Mouse (Mus musculus): ENCODE measurements at regions not wholly inside any gene's neighbourhood (a gene's known extent, or its start where the extent isn't known, plus 50 kb on each side); places are given as distances from the start of the nearest gene placed in this dataset.

GRCm38 (mm10) chr11:64220888-64221287, 141.6 kb upstream of the Cox10 start:
- peak; percentile 2 for DNase-seq

DNA sequence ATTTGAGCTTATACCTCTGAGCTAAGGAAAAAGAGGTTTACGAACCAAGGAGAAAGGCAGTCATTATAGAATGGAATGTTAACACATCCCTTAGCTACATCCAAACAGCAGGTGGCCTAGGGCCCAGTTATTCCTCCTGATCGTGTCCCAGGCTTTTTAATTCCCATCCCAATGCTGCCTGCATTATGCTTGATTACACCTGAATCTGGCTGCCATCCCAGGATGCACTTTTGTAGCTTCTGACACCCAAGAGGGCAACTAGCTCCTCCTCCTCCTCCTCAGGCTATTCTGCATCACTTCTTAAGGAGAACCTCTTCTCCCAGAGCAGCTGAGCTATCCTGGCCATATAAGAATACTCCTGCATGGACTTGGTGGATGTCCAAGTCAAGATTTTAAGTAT, 137.9 kb upstream of the Cox10 start:
- no peak for DNase-seq

- no peak for DNase-seq
Observed at GRCm38 (mm10) chr11:64210916-64211315, 131.6 kb upstream of the Cox10 start.

DNA sequence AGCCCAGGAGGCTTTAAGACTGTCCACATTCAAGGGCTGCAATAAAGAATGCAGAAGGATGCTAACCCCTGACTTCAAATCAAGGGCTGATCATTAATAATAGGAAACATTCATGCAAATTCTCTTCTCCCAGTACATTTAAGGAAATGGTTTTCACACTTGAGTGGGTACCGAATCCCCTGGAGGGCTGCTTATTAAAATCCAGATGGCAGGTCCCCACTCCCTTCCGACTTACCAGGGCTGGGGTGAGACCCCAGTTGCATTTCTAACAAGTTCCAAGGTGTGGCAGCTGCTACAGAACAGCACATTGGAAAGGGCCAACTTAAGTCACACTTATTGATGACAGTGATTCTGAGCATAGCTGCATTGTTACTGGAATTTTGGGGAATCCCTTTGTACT, 129.0 kb upstream of the Cox10 start:
- DNase-seq, result no peak

- DNase-seq, result no peak
Observed at GRCm38 (mm10) chr11:64207358-64207864, 128.1 kb upstream of the Cox10 start.

- DNase-seq, result no peak
Observed at GRCm38 (mm10) chr11:64206155-64206554, 126.9 kb upstream of the Cox10 start.

DNA sequence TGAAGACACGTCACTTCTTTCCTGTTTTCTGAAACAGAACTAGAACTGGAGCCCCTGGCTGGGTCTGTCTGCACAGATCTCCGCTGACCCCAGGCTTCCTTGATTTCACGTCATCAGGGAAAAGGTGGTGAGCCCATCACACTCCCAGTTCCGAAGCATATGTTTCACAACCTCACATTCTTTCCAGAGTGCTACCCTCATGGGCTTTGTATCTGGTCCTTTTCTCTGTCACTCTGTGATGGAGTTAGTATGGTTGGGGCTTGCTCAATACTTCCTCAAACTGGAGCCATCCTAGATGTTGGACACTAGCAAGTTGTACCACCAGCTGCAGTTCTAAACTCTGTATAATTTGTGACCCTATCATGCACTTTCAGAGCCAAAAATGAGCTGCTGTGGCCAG, 125.8 kb upstream of the Cox10 start:
- no peak for DNase-seq

DNA sequence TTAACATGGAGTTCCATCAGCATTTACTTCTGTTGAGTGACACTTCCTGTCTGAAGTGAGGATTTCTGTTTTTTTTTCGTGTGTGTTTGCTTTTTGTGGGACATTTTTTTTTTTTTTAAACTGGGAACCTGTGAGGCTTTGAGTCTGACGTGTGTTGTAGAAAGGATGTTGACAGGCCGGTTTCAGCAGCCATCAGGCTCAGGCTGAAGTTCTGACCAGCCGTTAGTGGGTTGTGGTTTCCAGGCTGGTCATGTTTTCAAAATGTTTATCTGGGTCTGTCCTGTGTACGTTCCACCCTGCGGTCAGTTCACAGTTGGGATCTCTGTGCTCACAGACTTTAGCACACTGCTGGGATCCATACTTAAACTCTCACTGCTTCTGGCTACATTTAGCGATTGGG, 125.0 kb upstream of the Cox10 start:
- DNase-seq, result no peak

DNA sequence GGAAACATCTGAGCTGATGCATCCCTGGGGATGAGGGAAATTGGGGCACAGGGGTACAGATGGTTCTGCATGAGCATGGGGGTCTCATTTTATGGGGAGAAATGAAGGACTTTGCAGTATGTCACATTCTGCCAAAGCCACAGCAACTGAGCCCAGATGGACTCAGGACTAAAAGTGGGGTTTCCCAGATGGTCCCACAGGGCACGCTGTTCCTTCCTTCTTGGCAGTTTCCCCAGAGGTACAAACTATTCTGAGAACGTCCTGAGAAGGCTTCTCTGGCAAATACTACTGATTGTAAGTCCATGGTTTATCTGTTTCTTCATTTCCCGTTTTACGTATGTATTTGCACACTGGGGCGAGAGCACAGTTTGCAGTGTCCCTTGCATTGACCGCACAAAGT, 121.6 kb upstream of the Cox10 start:
- DNase-seq, result no peak

GRCm38 (mm10) chr11:64195272-64195671, 116.0 kb upstream of the Cox10 start:
- no peak for DNase-seq

DNA sequence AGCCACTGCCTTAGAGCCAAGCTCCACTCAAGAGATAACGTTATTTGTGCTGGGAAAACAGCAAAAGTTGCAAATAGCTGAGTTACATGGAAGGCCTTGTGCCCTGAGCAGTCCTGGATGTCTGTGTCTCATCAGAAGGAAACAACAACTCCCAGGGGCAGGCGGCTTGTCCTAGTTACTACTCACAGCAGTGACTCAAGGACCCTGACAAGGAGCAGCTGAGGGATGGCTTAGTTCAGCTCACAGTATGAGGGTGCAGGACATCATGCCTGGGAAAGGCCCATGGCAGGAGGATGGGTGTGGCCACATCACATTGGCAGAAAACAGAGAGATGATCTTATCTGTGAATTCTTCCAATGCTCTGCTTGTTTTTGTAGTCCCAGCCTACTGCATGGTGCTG, 109.4 kb upstream of the Cox10 start:
- no peak for DNase-seq

DNA sequence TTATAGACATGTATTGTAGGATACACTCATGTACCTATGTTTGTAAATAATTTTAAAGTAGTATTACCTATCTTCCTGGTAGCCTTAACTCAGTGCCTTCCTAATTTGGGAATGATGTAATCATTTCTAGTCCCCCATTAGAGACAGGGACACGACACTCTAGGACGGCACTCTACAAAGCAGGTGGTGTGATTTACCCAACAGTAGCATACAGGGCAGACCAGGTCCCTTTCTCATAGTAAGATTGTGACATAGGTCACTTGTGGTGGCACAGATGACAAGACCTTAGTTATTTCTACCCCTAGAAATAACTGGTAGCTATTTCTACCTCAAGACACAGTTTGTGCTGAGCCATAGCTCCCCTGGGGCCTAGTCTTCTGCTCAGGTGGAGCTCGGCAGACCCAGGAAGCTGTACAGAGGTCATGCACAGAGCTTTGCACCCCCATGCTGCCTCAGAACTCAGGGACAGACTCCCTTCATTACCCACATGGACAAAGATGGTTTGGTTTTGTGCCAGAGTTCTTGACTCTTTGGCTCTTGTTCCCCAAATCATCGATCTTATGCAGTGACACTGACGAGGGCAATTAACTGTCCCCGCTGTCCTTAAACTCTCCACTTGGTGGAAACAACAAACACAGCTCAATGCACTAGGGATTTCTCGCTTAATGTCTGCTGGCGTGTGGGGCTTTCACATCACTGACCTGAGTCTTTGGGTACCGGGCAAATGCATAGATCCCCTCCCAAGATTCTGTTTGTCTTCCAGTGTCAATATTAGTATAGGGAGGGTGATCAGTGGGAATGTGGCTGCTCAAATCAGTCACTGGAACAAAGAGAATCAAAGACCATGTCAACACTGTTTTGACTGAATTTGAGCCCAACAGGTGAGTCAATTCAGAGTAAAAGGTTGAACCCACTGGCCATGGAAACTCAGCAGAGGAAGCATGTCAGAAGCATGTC, 108.5 kb upstream of the Cox10 start:
- DNase-seq, result no peak

GRCm38 (mm10) chr11:64187007-64187406, 107.7 kb upstream of the Cox10 start:
- no peak for DNase-seq

DNA sequence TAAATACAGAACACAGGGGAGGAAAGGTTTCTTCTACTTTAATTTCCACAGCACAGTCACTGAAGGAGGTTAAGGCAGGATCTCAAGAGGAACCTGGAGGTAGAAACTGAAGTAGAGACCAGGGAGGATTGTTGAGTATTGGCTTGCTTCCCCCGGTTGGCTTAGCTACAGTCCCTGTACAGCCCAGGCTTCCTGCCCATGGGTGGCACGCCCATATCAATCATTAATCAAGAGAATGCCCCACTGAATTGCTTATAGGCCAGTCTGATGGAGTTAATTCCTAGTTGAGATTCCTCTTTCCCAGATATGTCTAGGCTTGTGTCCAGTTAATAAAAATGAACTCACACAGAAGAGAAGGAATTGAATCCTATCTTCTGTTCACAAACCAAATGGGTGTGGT, 107.3 kb upstream of the Cox10 start:
- no peak for DNase-seq

DNA sequence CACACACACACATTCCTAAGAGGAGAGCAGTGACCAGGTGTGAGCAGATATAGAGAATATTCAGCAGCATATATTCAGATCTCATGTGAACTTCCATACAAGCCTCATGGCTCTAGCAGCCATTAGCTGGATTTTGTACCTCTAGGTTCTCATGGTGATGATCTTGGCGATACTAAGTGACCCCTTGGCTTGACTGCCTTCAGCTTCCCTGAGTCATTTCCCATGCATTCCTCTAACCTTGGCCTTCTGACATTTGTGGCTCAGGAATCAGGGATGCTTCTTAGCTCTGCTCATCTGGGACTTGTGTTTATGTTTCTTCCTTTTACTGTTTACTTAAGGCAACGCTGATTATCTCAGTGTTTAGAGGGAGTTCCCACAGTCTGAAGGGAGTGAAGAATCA, 100.8 kb upstream of the Cox10 start:
- no peak for DNase-seq

GRCm38 (mm10) chr11:64173421-64174062, 94.3 kb upstream of the Cox10 start:
- DNase-seq, result no peak

DNA sequence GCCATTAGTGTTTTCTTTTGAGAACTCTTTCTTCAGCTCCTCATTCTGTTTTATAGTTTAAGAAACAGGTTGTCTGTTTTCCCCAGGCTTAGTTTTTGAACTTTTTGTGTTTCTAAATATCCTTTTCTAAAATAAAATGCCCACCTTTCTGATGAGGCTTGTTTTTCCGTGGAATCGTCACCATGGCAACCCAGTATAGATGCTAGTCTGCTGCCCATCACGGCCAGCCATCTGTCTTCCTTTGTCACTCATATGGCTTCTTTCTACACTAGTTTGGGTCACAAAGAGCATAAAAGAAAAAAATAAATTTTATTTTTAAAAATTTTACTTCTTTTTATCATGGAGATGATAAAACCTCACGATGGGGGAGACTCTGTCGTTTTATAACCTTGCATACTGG, 93.7 kb upstream of the Cox10 start:
- DNase-seq, result no peak

GRCm38 (mm10) chr11:64168626-64169025, 89.4 kb upstream of the Cox10 start:
- peak; percentile 76 for DNase-seq

GRCm38 (mm10) chr11:64164796-64165195, 85.5 kb upstream of the Cox10 start:
- peak; percentile 39 for DNase-seq

- no peak for DNase-seq
Observed at GRCm38 (mm10) chr11:64158281-64158680, 79.0 kb upstream of the Cox10 start.

DNA sequence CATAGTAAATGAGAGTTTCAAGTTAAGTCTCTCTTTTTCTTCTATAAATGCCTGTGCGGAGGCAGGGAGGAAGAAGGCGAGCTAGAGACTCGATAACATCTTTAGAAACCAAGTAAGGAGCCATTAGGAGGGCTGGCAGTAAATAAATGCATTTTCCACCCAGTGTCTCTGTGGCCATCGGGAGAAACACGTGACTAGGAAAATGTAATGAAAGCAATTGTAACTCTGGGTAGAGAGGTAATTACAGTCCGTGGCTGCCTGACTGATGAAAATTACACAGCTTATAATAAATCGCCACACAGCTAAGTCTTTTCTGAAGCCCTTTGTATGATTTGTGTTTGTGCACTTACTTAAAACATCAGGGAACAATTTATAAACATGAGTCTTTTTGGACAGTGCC, 77.4 kb upstream of the Cox10 start:
- DNase-seq, result no peak

DNA sequence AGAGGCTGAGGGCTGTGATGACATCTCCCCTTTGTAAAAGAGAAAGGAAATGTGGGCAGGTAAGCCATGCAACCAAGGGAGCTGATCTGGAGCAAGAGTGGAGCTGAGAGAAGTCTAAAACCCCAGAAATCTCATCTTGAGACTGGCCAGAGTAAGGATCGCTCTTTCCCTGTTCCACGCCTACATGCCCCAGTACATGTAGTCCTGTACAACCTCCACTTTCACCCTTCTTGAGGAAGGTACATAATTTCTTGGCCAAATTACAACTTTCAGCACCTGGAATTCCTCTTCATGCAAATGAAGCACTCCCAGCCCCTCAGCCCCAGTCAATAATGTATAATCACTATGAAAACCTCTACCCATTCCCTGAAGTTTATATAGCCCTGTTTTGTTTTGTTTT, 60.2 kb upstream of the Cox10 start:
- DNase-seq, result no peak

GRCm38 (mm10) chr11:64138934-64139333, 59.7 kb upstream of the Cox10 start:
- no peak for DNase-seq

Data from adrenal gland, adult 2 months (tissue).